Mouse (Mus musculus): ENCODE results near the gene Sstr3. TPM values are rescaled to one million over a fixed set of nuclear protein-coding genes. Genes with fewer than 3 reads are reported as not detected.
A peak's percentile ranks its signal among the peaks of the same experiment; 100 is the strongest.

The Sstr3 gene
- polyA plus RNA-seq, 1 experiment: 1.4 TPM

DNA sequence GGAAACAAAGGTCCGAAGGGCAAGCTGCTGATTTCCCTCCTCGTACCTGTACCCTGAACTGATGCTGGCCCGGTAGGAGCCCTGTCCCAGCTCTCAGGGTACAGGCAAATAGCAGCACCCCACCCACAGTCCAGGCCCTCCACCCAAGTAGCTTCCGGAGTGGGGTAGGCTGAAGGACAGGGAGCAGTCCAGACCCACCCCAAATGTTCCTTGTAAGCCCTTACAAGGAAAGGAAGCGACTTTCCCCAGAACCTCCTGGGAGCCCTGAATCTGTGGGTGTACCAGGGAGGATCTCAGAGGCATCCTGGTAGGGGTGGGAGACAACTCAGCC is 27.8 kb upstream of the Sstr3 start:
- Histone ChIP-seq H3K4me3 (ENCODE audit: low read depth, low read length) (peak overlapping the region; percentile 63), H3K4me1 (ENCODE audit: control insufficient read depth, insufficient read depth, insufficient read length, low read length) (0 out of 2 replicates have a peak, but pooled peaks cover 6% of the 10 kb centered on the region), H3K27ac (ENCODE audit: insufficient read depth, low read depth, low read length) (peak overlapping the region; percentile 75), H3K36me3 (ENCODE audit: control insufficient read depth, insufficient read depth, low read length) (no peaks in the 10 kb centered on the region), H3K27me3 (ENCODE audit: control insufficient read depth, insufficient read depth, low read length) (no peaks in the 10 kb centered on the region)
- 63% methylated on average over 5 of the region's 5 CpGs for WGBS
- TF ChIP-seq CTCF (IDR thresholded peaks at IDR 0.05; ENCODE audit: extremely low read depth, insufficient read length, insufficient replicate concordance, low read depth, low read length) (no peak), POLR2A (IDR thresholded peaks at IDR 0.05; ENCODE audit: low read depth, low read length) (no peak)

DNA sequence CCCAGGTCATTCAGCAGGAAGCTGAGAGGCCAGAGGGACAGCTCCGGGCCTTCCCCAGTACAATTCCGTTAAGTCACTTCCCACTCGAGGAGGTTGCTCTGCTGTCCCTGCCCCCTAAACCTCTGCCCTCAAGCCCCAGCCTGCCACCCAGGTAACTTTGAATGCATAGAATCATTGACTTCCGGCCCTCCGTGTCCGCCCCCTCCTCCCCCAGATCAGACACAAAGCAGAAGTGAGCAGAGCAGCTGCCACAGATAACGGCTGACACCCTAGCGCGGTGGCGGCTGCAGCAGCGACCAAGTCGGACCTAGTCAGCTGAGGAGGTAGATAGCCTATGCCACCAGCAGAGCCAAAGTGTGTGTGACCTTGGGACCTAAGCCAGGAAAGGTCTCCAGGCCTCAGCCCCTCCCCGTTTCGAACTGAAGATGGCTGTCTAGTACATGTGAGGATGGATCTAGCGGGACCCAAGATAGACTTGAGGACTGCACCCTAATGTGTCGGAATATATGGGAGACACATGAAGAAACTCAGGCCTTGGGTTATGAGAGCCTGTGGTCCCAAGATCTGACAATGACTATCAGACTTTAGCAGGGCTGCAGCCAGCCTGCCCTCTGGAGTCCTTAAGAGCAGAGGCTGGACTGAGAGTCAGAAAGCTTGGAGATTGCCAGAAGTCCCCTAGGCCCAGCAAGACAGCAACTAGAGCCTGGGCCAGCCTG is 27.2 kb upstream of the Sstr3 start:
- Histone ChIP-seq H3K4me1 (ENCODE audit: control insufficient read depth, insufficient read depth, insufficient read length, low read length) (0 out of 2 replicates have a peak, but pooled peaks cover 6% of the 10 kb centered on the region), H3K36me3 (ENCODE audit: control insufficient read depth, insufficient read depth, low read length) (no peaks in the 10 kb centered on the region), H3K27ac (ENCODE audit: insufficient read depth, low read depth, low read length) (peak overlapping the region; percentile 75), H3K4me3 (ENCODE audit: low read depth, low read length) (peak overlapping the region; percentile 63), H3K27me3 (ENCODE audit: control insufficient read depth, insufficient read depth, low read length) (no peaks in the 10 kb centered on the region)
- WGBS: 24% methylated on average over 16 of the region's 16 CpGs
- no peak for TF ChIP-seq POLR2A (IDR thresholded peaks at IDR 0.05; ENCODE audit: low read depth, low read length)
- TF ChIP-seq CTCF (IDR thresholded peaks at IDR 0.05; ENCODE audit: extremely low read depth, insufficient read length, insufficient replicate concordance, low read depth, low read length): no peak

DNA sequence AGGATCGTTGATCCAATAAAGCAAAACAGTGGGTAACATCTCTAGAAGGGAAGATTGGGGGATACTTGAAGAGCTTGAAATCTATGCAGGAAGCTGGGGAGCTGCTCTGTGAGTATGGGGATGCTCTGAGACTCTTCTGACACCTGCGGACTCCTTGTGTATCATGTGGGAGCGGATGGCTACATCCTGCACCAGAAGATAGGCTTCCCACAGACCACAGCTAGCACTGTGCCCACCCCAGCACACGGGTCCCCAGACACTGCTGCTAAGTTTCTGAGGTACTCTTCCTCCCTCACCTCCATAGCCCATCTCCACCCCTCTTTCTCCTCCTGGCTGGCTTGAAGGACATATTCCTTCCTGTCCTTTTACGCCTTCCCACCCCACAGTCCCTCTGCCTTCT is 25.7 kb upstream of the Sstr3 start:
- no peak overlapping the region for H3K27ac ChIP-seq (ENCODE audit: insufficient read depth, low read depth, low read length)
- 93% methylated on average over 5 of the region's 5 CpGs for WGBS
- no peaks in the 10 kb centered on the region for H3K27me3 ChIP-seq (ENCODE audit: control insufficient read depth, insufficient read depth, low read length)
- no peak overlapping the region for H3K4me3 ChIP-seq (ENCODE audit: low read depth, low read length)
- TF ChIP-seq POLR2A (IDR thresholded peaks at IDR 0.05; ENCODE audit: low read depth, low read length) (no peak), CTCF (IDR thresholded peaks at IDR 0.05; ENCODE audit: extremely low read depth, insufficient read length, insufficient replicate concordance, low read depth, low read length) (no peak)
- H3K4me1 ChIP-seq (ENCODE audit: control insufficient read depth, insufficient read depth, insufficient read length, low read length): peaks cover 6% of the 10 kb centered on the region; the same call in 1 of the 2 replicates
- no peaks in the 10 kb centered on the region for H3K36me3 ChIP-seq (ENCODE audit: control insufficient read depth, insufficient read depth, low read length)

DNA sequence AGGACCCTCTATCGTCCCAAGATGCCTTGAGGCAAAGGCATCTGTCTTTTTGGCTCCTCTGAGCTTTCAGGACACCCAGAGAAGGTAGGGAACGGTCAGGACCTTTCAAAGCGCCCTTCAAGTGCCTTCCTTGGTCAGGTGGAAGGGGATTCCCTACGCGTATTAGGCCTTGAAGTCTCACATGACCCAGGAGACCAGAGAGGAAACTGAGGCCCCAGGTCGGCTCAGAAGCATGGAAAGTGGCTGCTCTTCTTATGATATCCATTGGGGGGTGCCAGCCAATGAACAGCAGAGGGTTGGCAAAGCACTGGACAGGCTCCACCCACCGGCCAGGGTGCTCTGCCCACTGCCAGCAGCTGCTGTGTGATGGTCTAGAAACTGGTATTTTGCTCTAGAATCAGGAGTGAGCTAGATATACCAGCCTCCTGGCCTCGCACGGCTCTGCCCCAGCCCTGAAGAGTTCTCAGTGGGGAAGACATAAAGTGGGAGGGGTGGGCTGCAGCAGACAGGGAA is 23.2 kb upstream of the Sstr3 start:
- Histone ChIP-seq H3K36me3 (ENCODE audit: control insufficient read depth, insufficient read depth, low read length) (no peaks in the 10 kb centered on the region), H3K27me3 (ENCODE audit: control insufficient read depth, insufficient read depth, low read length) (no peaks in the 10 kb centered on the region), H3K4me1 (ENCODE audit: control insufficient read depth, insufficient read depth, insufficient read length, low read length) (peaks cover 5% of the 10 kb centered on the region), H3K27ac (ENCODE audit: insufficient read depth, low read depth, low read length) (no peak overlapping the region), H3K4me3 (ENCODE audit: low read depth, low read length) (no peak overlapping the region)
- TF ChIP-seq CTCF (IDR thresholded peaks at IDR 0.05; ENCODE audit: extremely low read depth, insufficient read length, insufficient replicate concordance, low read depth, low read length) (no peak), POLR2A (IDR thresholded peaks at IDR 0.05; ENCODE audit: low read depth, low read length) (no peak)
- WGBS: 68% methylated on average over 9 of the region's 9 CpGs

DNA sequence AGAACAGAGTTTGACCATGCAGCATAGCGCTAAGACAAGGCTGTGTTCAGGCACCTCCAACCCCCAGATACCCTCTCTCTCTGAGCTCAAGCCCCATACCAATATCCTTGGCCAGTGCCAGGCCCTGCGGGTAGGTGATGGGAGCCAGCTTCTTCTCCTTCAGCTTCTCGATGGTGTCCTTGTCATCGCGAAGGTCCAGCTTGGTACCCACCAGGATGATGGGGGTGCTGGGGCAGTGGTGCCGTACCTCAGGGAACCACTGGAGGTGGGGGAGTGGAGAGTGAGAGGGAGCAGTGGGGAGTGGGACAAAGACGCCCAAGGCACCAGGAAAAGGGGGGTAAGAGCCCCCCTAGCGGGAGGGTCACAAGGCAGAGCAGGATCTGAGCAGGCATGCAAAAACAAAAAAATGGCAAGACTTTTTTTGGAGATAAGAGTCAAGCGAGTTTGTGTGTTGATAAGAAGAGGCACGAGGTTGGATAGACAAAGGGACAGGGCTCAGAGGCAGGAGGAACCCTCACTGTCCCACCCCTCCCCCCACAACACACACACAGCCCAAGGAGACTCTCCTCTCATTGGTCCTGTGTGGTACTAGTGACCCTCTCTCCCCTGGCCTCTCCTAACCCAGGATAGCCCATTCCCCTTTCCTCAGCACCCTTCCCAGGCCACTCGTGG is 20.4 kb upstream of the Sstr3 start:
- Histone ChIP-seq H3K4me1 (ENCODE audit: control insufficient read depth, insufficient read depth, insufficient read length, low read length) (no peaks in the 10 kb centered on the region; the same call in none of the 2 replicates), H3K36me3 (ENCODE audit: control insufficient read depth, insufficient read depth, low read length) (no peaks in the 10 kb centered on the region), H3K4me3 (ENCODE audit: low read depth, low read length) (no peak overlapping the region), H3K27ac (ENCODE audit: insufficient read depth, low read depth, low read length) (no peak overlapping the region), H3K27me3 (ENCODE audit: control insufficient read depth, insufficient read depth, low read length) (no peaks in the 10 kb centered on the region)
- 68% methylated on average over 11 of the region's 11 CpGs for WGBS
- TF ChIP-seq POLR2A (IDR thresholded peaks at IDR 0.05; ENCODE audit: low read depth, low read length): no peak
- TF ChIP-seq CTCF (IDR thresholded peaks at IDR 0.05; ENCODE audit: extremely low read depth, insufficient read length, insufficient replicate concordance, low read depth, low read length): no peak

DNA sequence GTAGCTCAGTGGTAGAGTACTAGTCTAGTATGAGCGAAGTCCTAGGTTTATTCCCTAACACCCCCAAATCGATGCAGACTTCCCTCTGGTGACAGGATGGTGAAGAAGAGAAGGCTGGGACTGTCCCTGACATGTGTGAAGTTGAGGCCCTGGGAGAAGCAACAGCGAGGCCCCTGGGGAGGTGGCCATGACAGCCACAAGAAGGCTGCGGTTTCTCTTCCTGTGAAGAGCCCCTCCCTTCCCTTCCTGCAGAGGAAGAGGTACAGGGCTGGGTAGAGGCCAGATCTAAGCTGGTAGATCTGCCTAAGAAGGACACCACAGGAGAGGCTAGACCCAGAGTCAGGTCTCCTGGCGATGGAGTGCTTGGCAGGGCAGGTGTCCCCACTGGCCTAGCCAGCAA is 19.5 kb upstream of the Sstr3 start:
- Histone ChIP-seq H3K4me1 (ENCODE audit: control insufficient read depth, insufficient read depth, insufficient read length, low read length) (no peaks in the 10 kb centered on the region; the same call in none of the 2 replicates), H3K27me3 (ENCODE audit: control insufficient read depth, insufficient read depth, low read length) (no peaks in the 10 kb centered on the region), H3K36me3 (ENCODE audit: control insufficient read depth, insufficient read depth, low read length) (no peaks in the 10 kb centered on the region), H3K27ac (ENCODE audit: insufficient read depth, low read depth, low read length) (peak overlapping the region; percentile 23; the same call in 1 of the 2 replicates), H3K4me3 (ENCODE audit: low read depth, low read length) (no peak overlapping the region)
- WGBS: 60% methylated on average over 5 of the region's 5 CpGs
- TF ChIP-seq CTCF (IDR thresholded peaks at IDR 0.05; ENCODE audit: extremely low read depth, insufficient read length, insufficient replicate concordance, low read depth, low read length): no peak
- no peak for TF ChIP-seq POLR2A (IDR thresholded peaks at IDR 0.05; ENCODE audit: low read depth, low read length)

DNA sequence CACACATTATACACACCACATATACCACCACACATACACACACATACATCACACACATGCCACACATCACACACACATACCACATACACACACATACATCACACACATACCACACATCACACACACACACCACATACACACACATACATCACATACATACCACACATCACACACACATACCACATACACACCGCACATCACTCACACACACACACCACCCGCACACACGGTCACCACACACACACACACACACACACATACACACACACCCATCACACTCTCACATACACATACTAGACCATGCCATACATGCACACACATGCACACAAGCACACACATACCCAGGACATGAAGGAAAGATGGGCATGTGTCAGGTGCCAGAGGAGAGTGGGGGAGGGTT is 18.9 kb upstream of the Sstr3 start:
- WGBS: 96% methylated on average over 3 of the region's 3 CpGs
- Histone ChIP-seq H3K4me1 (ENCODE audit: control insufficient read depth, insufficient read depth, insufficient read length, low read length) (no peaks in the 10 kb centered on the region; the same call in none of the 2 replicates), H3K27me3 (ENCODE audit: control insufficient read depth, insufficient read depth, low read length) (no peaks in the 10 kb centered on the region), H3K4me3 (ENCODE audit: low read depth, low read length) (no peak overlapping the region), H3K27ac (ENCODE audit: insufficient read depth, low read depth, low read length) (no peak overlapping the region), H3K36me3 (ENCODE audit: control insufficient read depth, insufficient read depth, low read length) (no peaks in the 10 kb centered on the region)
- no peak for TF ChIP-seq POLR2A (IDR thresholded peaks at IDR 0.05; ENCODE audit: low read depth, low read length)
- TF ChIP-seq CTCF (IDR thresholded peaks at IDR 0.05; ENCODE audit: extremely low read depth, insufficient read length, insufficient replicate concordance, low read depth, low read length): no peak

All from small intestine, adult 2 months (tissue).